16 mouse cellular contexts compared by ENCODE assay signal in the genomic region with DNA sequence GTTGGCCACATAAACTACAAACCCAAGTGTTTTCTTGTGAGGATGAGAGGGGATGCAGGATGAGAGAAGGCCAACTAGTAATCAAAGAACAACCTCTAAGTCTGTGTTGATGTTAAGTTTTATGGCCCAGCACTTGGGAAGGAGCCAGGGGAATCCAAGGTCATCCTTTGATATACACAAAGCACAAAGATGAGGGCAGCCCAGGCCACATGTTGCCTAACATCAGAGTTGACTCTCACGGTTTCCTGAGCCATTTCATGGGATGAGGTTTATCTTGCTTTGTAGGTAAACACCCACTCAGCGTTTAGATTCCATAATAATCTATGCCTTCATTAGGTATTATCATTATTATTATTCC. TPM values are rescaled to one million over a fixed set of nuclear protein-coding genes. Genes with fewer than 3 reads are reported as not detected.
DNase-seq lines count a peak whose midpoint lies in the region; ATAC-seq and TF ChIP-seq lines count a peak whose summit lies in the region.
"Had no signal": no experiment of that assay in that cellular context is flagged by ENCODE, and none has a peak within 500 bp of the region (broad histone marks: within the 10 kb centered on the region; RNA-seq: fewer than 3 reads in every experiment).

No protein-coding gene starts in this region.

- H3K9ac ChIP-seq in lung, embryonic 16.5 days (ENCODE audit: low read length), result no peak overlapping the region
- H3K9ac ChIP-seq: forebrain, embryonic 12.5 days; heart, embryonic 12.5 days; limb, embryonic 15.5 days had no signal

- no peaks in the 10 kb centered on the region for H3K27me3 ChIP-seq in lung, embryonic 16.5 days (ENCODE audit: control insufficient read depth, insufficient read depth, low read depth, low read length)
- H3K27me3 ChIP-seq: forebrain, embryonic 12.5 days; heart, embryonic 12.5 days; limb, embryonic 15.5 days had no signal

- ATAC-seq in lung, embryonic 16.5 days (ENCODE audit: low read depth), result no peak
- ATAC-seq: CD4-positive, CD25-positive, alpha-beta regulatory T cell, adult 4 months had no signal

- H3K9me3 ChIP-seq in lung, embryonic 16.5 days (ENCODE audit: control insufficient read depth, low read length), result no peaks in the 10 kb centered on the region
- H3K9me3 ChIP-seq: forebrain, embryonic 12.5 days; heart, embryonic 12.5 days; hindbrain, embryonic 10.5 days; limb, embryonic 15.5 days; midbrain, embryonic 10.5 days had no signal

- peaks cover 21% of the 10 kb centered on the region for H3K4me1 ChIP-seq in lung, embryonic 16.5 days (replicated peaks; ENCODE audit: control insufficient read depth, insufficient read depth, low read length)
- H3K4me1 ChIP-seq in lung, adult 2 months (ENCODE audit: control insufficient read depth, insufficient read depth, low read length), result peaks cover 9% of the 10 kb centered on the region
- peaks cover 26% of the 10 kb centered on the region for H3K4me1 ChIP-seq in brown adipose tissue, adult 24 weeks (ENCODE audit: control insufficient read depth, insufficient read depth, insufficient read length, low read length)
- H3K4me1 ChIP-seq: forebrain, embryonic 12.5 days; midbrain, embryonic 10.5 days had no signal

- intact Hi-C loops in heart, postnatal 10 days (cut with DNase I), result no loop called here

- no peak overlapping the region for H3K4me2 ChIP-seq in lung, embryonic 16.5 days (ENCODE audit: low read depth, low read length)
- H3K4me2 ChIP-seq: forebrain, embryonic 12.5 days; heart, embryonic 12.5 days; limb, embryonic 15.5 days had no signal

- no peaks in the 10 kb centered on the region for H3K36me3 ChIP-seq in lung, embryonic 16.5 days (ENCODE audit: control insufficient read depth, insufficient read depth, low read length)
- H3K36me3 ChIP-seq: forebrain, embryonic 12.5 days; heart, embryonic 12.5 days; hindbrain, embryonic 10.5 days; limb, embryonic 15.5 days; midbrain, embryonic 10.5 days had no signal

- TF ChIP-seq CTCF in lung, adult 2 months (IDR thresholded peaks at IDR 0.05; ENCODE audit: insufficient read depth, low read length), result no peak

- H3K4me3 ChIP-seq in lung, embryonic 16.5 days (ENCODE audit: low read length), result no peak overlapping the region
- no peak overlapping the region for H3K4me3 ChIP-seq in lung, adult 2 months (replicated peaks; ENCODE audit: extremely low read depth, low read depth, low read length)
- H3K4me3 ChIP-seq in brown adipose tissue, adult 24 weeks (ENCODE audit: insufficient read depth, low read depth, low read length), result no peak overlapping the region
- H3K4me3 ChIP-seq: forebrain, embryonic 12.5 days; heart, embryonic 12.5 days; hindbrain, embryonic 10.5 days; limb, embryonic 15.5 days; midbrain, embryonic 10.5 days had no signal

- TF ChIP-seq POLR2A in lung, adult 2 months (IDR thresholded peaks at IDR 0.05; ENCODE audit: borderline replicate concordance, extremely low read depth, low read depth, low read length), result no peak

- WGBS in lung, embryonic 16.5 days, result 43% methylated on average over 2 of the region's 2 CpGs
- 35% methylated on average over 2 of the region's 2 CpGs for WGBS in lung, adult 2 months

- H3K27ac ChIP-seq in lung, embryonic 16.5 days (ENCODE audit: low read length), result peak overlapping the region; percentile 47; the same call in 1 of the 2 replicates
- H3K27ac ChIP-seq in brown adipose tissue, adult 24 weeks (replicated peaks; ENCODE audit: low read depth, low read length), result peak overlapping the region; percentile 63
- H3K27ac ChIP-seq: forebrain, embryonic 12.5 days; kidney, postnatal 0 days; limb, embryonic 15.5 days; midbrain, embryonic 10.5 days had no signal

- no peak for DNase-seq in lung, adult 2 months
- peak; percentile 82 for DNase-seq in adrenal gland, postnatal 10 days
- DNase-seq in testis, postnatal 10 days (ENCODE audit: low spot score), result peak; percentile 66
- no peak for DNase-seq in heart, postnatal 10 days
- no peak for DNase-seq in retina, postnatal 1 day
- DNase-seq: cerebellum, adult 2 months; layer of hippocampus, adult 9-11 months had no signal

RNA-seq across cellular contexts. Expression of gene Plin2, which starts 16.1 kb away (rescaled TPM):
- 152 and 162 TPM in 2 replicates for polyA plus RNA-seq in lung, embryonic 16.5 days (2015; fragmentation: Nextera tagmentation; extraction: Ambion mirVana)
- 165 and 207 TPM in 2 replicates for polyA plus RNA-seq in lung, adult 2 months (2012; rRNA removed)
- total RNA-seq in adrenal gland, postnatal 10 days (2021), result 100 to 1,000 TPM; 298 to 336 TPM
- polyA plus RNA-seq in brown adipose tissue, adult 24 weeks (2012; ENCODE audit: insufficient read depth, insufficient read length, missing spikeins), result 969 and 1,325 TPM in 2 replicates
- 100 to 1,000 TPM; 132 to 153 TPM for total RNA-seq in heart, postnatal 10 days (2021)

Comparison
In these comparisons a context has a peak if more than half of its experiments do, and no peak if none do; other contexts are left out.
1. DNase-seq: peak in adrenal gland, postnatal 10 days (single experiment) and testis, postnatal 10 days (single experiment); none in lung, adult 2 months (single experiment), heart, postnatal 10 days (0 of 2) and retina, postnatal 1 day (single experiment).